Mouse (Mus musculus) forelimb bud, embryonic 11.5 days (tissue): ENCODE data around the gene Psme3.

Experiments
- DNase-seq: peaks from one replicate; pipeline ENCODE4 v3.0.0-alpha.2; 2012; ENCODE audit warnings: low read depth, low spot score

Psme3 gene

DNA sequence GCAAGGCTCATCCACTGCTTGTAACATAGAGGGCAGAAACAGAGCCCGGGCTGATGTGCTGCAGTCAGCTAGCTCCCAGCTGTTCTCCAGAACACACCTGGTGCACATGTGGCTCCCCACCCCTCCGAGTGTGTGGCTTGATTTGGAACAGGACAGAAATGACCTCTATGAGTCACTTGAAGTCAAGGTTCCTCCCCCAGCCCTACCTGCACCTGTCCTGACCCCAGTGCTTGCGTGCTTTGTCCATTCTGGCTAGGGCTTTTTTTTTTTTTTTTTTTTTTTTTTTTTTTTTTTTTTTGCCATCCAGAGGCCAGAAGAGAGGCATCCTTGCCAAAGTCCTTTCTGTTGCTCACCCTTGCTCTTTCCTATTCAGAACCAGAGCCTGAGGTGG lies 35.7 kb downstream of the Psme3 start:
- peak; percentile 19 for DNase-seq

DNA sequence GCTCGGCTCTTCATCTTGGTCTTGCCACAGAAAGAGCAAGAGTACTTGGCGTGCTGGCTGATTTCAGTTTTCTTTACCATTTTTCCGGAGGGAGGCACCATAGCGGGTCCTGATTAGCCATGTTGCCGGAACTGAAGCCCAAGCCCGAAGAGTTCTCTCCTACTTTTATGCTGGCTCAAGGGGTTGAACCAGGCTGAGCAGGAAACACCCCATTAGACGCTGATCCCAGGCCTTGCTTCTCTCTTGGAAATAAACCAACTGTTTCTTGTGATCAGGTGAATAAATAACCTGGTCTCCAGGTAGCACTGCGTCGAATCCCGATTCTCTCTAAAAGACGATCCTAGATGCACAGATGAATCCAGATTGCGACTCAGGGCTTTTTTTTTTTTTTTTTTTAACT lies 37.4 kb downstream of the Psme3 start:
- DNase-seq: no peak

DNA sequence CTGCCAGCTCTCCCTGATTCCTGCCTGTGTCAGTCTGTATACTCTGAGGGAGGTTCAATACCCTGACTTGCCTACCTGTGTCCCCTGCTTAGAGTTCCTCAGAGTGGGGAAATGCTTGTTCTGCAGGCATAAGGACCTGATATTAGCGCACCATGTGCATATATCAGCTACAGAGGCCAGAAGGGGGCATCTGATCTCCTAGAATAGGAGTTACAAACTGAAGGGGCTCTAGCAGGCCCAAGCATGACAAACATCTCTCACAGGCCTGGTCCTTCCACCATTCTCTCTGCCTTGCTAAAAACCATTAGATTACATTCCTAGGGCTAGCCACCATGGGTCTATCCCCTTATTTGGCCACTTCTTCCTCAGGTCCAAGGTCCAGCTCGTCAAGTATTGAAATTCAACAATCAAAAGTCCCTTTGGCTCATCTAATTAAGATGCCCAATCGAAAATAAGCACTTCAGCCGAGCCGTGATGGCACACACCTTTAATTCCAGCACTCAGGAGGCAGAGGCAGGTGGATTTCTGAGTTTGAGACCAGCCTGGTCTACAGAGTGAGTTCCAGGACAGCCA lies 38.5 kb downstream of the Psme3 start:
- no peak for DNase-seq

DNA sequence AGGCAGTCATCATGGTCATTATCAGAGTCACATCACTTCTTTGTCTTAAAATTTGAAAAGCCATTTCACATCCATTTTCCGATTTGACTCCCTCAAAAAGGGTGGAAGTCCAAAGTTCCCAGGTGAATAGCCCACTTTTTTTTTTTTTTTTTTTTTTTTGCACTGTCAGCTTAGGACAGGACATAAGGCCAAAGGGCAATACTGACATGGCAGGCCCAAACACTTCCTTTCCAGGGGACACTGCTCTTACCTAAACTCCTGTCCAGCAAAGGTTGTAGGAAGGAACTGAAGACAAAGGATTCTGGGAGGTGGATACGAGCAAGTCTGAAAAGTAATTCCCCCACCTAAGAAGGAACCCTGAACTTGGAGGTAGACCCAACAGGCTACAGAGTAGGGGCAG lies 39.9 kb downstream of the Psme3 start:
- DNase-seq: no peak

DNA sequence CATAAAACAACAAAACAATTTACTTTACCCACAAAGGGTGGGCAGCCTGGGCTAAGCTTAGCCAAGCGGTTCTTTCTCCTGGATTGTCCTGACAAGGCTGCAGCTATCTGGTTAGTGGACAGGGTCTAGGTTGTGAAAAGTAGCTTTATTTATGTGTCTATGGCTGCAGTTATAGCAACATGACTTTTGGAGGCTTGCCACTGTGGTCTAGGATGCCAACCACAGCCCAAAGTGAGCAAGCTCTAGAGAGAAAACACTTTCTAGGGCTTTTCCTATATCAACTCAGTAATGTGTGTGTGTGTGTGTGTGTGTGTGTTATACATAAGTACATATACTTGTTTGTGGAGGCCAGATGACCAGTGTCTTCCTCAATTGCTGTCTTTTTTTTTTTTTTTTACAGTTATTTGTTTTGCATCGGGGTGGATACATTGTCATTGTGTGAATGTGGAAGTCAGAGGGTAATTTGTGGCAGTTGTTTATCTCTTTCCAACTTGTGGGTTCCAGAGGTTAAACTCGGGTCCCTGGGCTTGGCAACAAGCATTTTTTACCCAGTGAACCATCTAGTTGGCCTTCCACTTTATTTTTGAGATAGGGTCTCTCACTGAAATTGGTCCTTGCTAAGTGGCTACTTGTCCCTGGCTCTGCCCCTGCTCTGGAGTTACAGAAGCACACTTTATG lies 41.6 kb downstream of the Psme3 start:
- DNase-seq: no peak

DNA sequence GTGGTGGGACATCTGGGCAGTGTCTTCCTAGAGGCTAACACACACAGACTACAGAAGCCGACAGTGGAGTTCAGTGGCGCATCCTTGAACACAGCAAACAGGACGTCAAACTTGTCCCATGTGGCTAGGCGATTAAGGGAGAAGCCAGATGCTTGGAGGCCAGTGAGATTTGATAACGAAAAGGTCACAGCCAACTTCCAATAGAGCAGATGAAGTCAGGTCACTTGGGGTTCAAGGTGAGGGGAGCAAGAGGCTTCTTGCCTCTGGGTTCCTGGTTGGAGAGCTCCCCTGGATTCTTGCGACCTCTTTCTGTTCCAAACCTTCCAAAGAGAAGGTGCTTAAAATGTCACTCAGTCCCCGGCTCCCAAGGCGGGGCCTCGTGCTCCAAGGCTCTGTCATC lies 43.8 kb downstream of the Psme3 start:
- no peak for DNase-seq

DNA sequence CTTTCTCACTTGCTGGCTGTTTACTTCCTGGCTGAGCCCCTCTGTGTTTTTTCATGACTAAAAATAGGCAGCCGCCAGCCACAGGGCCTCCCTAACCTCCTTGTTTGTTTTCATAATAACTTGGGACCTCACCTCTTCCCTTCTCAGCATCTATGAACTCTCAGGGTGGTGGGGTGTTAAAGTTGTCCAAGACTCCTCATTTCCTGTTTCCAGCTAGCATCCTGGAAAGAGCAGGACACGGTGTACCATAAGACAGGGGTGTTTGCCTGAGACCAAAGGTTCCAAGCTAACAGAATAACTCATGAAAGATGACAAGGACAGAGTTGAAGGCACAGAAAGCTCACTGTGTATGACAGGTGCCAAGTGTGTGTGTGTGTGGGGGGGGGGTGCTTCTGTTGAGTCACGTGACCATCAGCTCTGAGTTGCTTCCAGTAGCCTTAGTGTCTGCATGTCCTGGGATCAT lies 44.7 kb downstream of the Psme3 start:
- no peak for DNase-seq

DNA sequence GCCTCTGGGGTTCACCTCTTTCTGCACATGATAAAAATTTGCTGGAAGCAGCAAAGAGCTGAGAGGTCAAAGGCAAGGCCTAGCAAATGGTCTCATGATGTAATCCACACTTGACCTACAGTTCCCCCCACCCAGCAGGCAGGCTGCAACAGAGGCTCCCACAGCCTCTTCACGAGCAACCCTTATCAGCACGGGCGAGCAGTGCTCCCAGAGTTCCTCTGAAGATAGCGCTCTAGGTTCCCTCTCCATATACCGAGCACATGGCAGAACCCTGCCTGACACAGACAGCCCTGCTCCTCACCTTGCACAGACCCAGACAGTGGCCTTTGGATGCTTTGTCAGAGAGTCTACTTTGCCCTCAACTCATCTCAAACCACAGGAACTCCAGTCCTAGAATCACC lies 48.5 kb downstream of the Psme3 start:
- no peak for DNase-seq

DNA sequence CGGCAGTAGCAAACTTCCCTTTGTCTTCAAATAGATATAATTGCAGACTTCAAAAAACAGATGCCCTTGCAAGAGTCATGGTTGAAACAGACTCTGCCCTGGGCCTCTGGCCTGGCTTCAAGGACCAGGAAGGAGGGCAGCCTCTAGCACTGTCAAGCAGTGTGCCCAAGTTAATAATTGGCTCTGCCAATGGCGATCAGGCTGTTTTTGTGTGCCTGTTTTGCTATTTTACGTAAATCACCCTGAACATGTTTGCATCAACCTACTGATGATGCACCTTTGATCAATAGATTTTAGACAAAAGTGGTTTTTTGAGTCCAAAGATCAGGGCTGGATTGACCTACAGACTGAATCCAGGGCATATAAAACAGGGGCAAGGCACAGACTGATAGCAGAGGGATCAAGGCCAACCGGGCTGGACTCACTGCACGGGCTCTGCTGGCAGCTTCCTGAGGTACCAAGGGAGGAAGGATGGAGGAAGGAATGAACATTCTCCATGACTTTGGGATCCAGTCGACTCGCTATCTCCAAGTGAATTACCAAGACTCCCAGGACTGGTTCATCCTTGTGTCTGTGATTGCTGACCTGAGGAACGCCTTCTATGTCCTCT lies 51.4 kb downstream of the Psme3 start, which contains the start of gene G6pc:
G6pc (plus strand) TSS at position 236 of the 610 bp plus-strand sequence.
- no peak for DNase-seq

DNA sequence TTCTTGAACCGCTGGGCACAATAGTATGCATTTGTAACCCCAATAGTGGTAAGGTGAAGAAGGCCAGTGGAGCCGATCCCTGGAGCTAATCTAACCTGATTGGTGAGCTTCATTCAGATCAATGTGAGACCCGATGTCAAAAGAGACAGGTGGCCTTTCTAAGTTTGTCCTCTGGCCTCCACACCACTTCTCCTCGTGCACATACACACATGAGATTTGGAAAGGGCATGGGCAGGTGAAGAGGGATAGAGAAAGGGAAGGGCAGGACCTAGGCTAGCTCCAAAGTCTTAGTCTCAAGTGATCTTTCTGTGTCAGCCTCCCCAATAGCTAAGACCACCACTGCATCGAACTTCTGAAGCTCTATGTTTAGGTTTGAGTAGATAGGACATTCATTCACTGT lies 54.1 kb downstream of the Psme3 start:
- no peak for DNase-seq
